Mouse (Mus musculus): ENCODE data around the gene D130052B06Rik. TPM values are rescaled to one million over a fixed set of nuclear protein-coding genes. Genes with fewer than 3 reads are reported as not detected.

Gene D130052B06Rik
- not detected in 2 replicates for polyA plus RNA-seq (2012; rRNA removed)

- no peak within 1 kb of the TSS for H3K27ac ChIP-seq (ENCODE audit: insufficient read depth, low read length)
- no peaks in the 10 kb centered on the region for H3K4me1 ChIP-seq (ENCODE audit: control insufficient read depth, insufficient read depth, low read length)
- H3K4me3 ChIP-seq (ENCODE audit: insufficient read depth, low read length): no peak within 1 kb of the TSS
- TF ChIP-seq POLR2A (IDR thresholded peaks at IDR 0.05; ENCODE audit: extremely low read depth, insufficient read depth, low read length) (no peak), CTCF (IDR thresholded peaks at IDR 0.05; ENCODE audit: extremely low read depth, insufficient read depth, low read length) (no peak)
Measured at GRCm38 (mm10) chr11:33598986-33599385, at the start of gene D130052B06Rik. TSS of gene D130052B06Rik (plus strand) at chr11:33599302.

- no peak overlapping the region for H3K4me3 ChIP-seq (ENCODE audit: insufficient read depth, low read length)
- no peak for TF ChIP-seq CTCF (IDR thresholded peaks at IDR 0.05; ENCODE audit: extremely low read depth, insufficient read depth, low read length)
- no peak for TF ChIP-seq POLR2A (IDR thresholded peaks at IDR 0.05; ENCODE audit: extremely low read depth, insufficient read depth, low read length)
- no peak overlapping the region for H3K27ac ChIP-seq (ENCODE audit: insufficient read depth, low read length)
- no peaks in the 10 kb centered on the region for H3K4me1 ChIP-seq (ENCODE audit: control insufficient read depth, insufficient read depth, low read length)
Measured at GRCm38 (mm10) chr11:33550861-33551560, 48.1 kb upstream of the D130052B06Rik start.

GRCm38 (mm10) chr11:33554123-33554522 is 45.0 kb upstream of the D130052B06Rik start:
- H3K4me1 ChIP-seq (ENCODE audit: control insufficient read depth, insufficient read depth, low read length): no peaks in the 10 kb centered on the region
- H3K4me3 ChIP-seq (ENCODE audit: insufficient read depth, low read length): no peak overlapping the region
- TF ChIP-seq POLR2A (IDR thresholded peaks at IDR 0.05; ENCODE audit: extremely low read depth, insufficient read depth, low read length) (no peak), CTCF (IDR thresholded peaks at IDR 0.05; ENCODE audit: extremely low read depth, insufficient read depth, low read length) (peak; percentile 73)
- no peak overlapping the region for H3K27ac ChIP-seq (ENCODE audit: insufficient read depth, low read length)

GRCm38 (mm10) chr11:33563921-33564320 is 35.2 kb upstream of the D130052B06Rik start:
- Histone ChIP-seq H3K4me1 (ENCODE audit: control insufficient read depth, insufficient read depth, low read length) (no peaks in the 10 kb centered on the region), H3K4me3 (ENCODE audit: insufficient read depth, low read length) (no peak overlapping the region), H3K27ac (ENCODE audit: insufficient read depth, low read length) (no peak overlapping the region)
- TF ChIP-seq POLR2A (IDR thresholded peaks at IDR 0.05; ENCODE audit: extremely low read depth, insufficient read depth, low read length) (no peak), CTCF (IDR thresholded peaks at IDR 0.05; ENCODE audit: extremely low read depth, insufficient read depth, low read length) (no peak)

GRCm38 (mm10) chr11:33570413-33570812 is 28.7 kb upstream of the D130052B06Rik start:
- H3K4me1 ChIP-seq (ENCODE audit: control insufficient read depth, insufficient read depth, low read length): no peaks in the 10 kb centered on the region
- no peak overlapping the region for H3K27ac ChIP-seq (ENCODE audit: insufficient read depth, low read length)
- no peak overlapping the region for H3K4me3 ChIP-seq (ENCODE audit: insufficient read depth, low read length)
- TF ChIP-seq CTCF (IDR thresholded peaks at IDR 0.05; ENCODE audit: extremely low read depth, insufficient read depth, low read length) (peak; percentile 46), POLR2A (IDR thresholded peaks at IDR 0.05; ENCODE audit: extremely low read depth, insufficient read depth, low read length) (no peak)

- no peak overlapping the region for H3K27ac ChIP-seq (ENCODE audit: insufficient read depth, low read length)
- TF ChIP-seq CTCF (IDR thresholded peaks at IDR 0.05; ENCODE audit: extremely low read depth, insufficient read depth, low read length): 0 out of 2 replicates have a peak, but pooled peaks have one; percentile 2
- no peak for TF ChIP-seq POLR2A (IDR thresholded peaks at IDR 0.05; ENCODE audit: extremely low read depth, insufficient read depth, low read length)
- H3K4me1 ChIP-seq (ENCODE audit: control insufficient read depth, insufficient read depth, low read length): no peaks in the 10 kb centered on the region
- no peak overlapping the region for H3K4me3 ChIP-seq (ENCODE audit: insufficient read depth, low read length)
Measured at GRCm38 (mm10) chr11:33574944-33575343, 24.2 kb upstream of the D130052B06Rik start.

- Histone ChIP-seq H3K27ac (ENCODE audit: insufficient read depth, low read length) (no peak within 1 kb of the TSS), H3K4me3 (ENCODE audit: insufficient read depth, low read length) (no peak within 1 kb of the TSS), H3K4me1 (ENCODE audit: control insufficient read depth, insufficient read depth, low read length) (no peaks in the 10 kb centered on the region)
- TF ChIP-seq CTCF (IDR thresholded peaks at IDR 0.05; ENCODE audit: extremely low read depth, insufficient read depth, low read length): no peak
- no peak for TF ChIP-seq POLR2A (IDR thresholded peaks at IDR 0.05; ENCODE audit: extremely low read depth, insufficient read depth, low read length)
Measured at GRCm38 (mm10) chr11:33578859-33579258, 20.2 kb upstream of the D130052B06Rik start, which contains the start of gene Gabrp. TSS of gene Gabrp (minus strand) at chr11:33578959.

GRCm38 (mm10) chr11:33579621-33580020 is 19.5 kb upstream of the D130052B06Rik start:
- H3K4me3 ChIP-seq (ENCODE audit: insufficient read depth, low read length): no peak overlapping the region
- no peaks in the 10 kb centered on the region for H3K4me1 ChIP-seq (ENCODE audit: control insufficient read depth, insufficient read depth, low read length)
- no peak for TF ChIP-seq POLR2A (IDR thresholded peaks at IDR 0.05; ENCODE audit: extremely low read depth, insufficient read depth, low read length)
- TF ChIP-seq CTCF (IDR thresholded peaks at IDR 0.05; ENCODE audit: extremely low read depth, insufficient read depth, low read length): no peak
- H3K27ac ChIP-seq (ENCODE audit: insufficient read depth, low read length): no peak overlapping the region

GRCm38 (mm10) chr11:33586614-33587013 is 12.5 kb upstream of the D130052B06Rik start:
- Histone ChIP-seq H3K27ac (ENCODE audit: insufficient read depth, low read length) (no peak overlapping the region), H3K4me1 (ENCODE audit: control insufficient read depth, insufficient read depth, low read length) (no peaks in the 10 kb centered on the region), H3K4me3 (ENCODE audit: insufficient read depth, low read length) (no peak overlapping the region)
- TF ChIP-seq POLR2A (IDR thresholded peaks at IDR 0.05; ENCODE audit: extremely low read depth, insufficient read depth, low read length): no peak
- TF ChIP-seq CTCF (IDR thresholded peaks at IDR 0.05; ENCODE audit: extremely low read depth, insufficient read depth, low read length): no peak

GRCm38 (mm10) chr11:33590771-33591170 is 8.3 kb upstream of the D130052B06Rik start:
- Histone ChIP-seq H3K4me1 (ENCODE audit: control insufficient read depth, insufficient read depth, low read length) (no peaks in the 10 kb centered on the region), H3K4me3 (ENCODE audit: insufficient read depth, low read length) (no peak overlapping the region), H3K27ac (ENCODE audit: insufficient read depth, low read length) (no peak overlapping the region)
- TF ChIP-seq CTCF (IDR thresholded peaks at IDR 0.05; ENCODE audit: extremely low read depth, insufficient read depth, low read length) (no peak), POLR2A (IDR thresholded peaks at IDR 0.05; ENCODE audit: extremely low read depth, insufficient read depth, low read length) (no peak)

Measured in cortical plate, adult 2 months (tissue).